Mouse (Mus musculus) cerebellum, adult 2 months (tissue): Measurements from ENCODE around the gene Fyn. TPM values are rescaled to one million over a fixed set of nuclear protein-coding genes. Genes with fewer than 3 reads are reported as not detected.

Source experiments
- DNase-seq, 2 experiments: peaks; one replicate each; pipeline ENCODE4 v3.0.0; 2021
- H3K27ac ChIP-seq: fragments of 200-500 bp; 2 replicates; pipeline ENCODE4 v1.5.1; 2012; ENCODE audit warnings: low read length, control low read depth, inconsistent platforms; ENCODE audit not compliant: insufficient read depth
- H3K27me3 ChIP-seq: fragments of 200-500 bp; 2 replicates; pipeline ENCODE4 v1.6.1; 2012; ENCODE audit warnings: inconsistent platforms, mild to moderate bottlenecking, low read length, moderate library complexity; ENCODE audit not compliant: control insufficient read depth, insufficient read depth
- H3K4me1 ChIP-seq: fragments of 200-500 bp; 2 replicates; pipeline ENCODE4 v1.6.1; 2011; ENCODE audit warnings: low read length; ENCODE audit not compliant: control insufficient read depth, insufficient read depth
- H3K4me3 ChIP-seq: fragments of 200-500 bp; replicated peaks from 2 replicates; pipeline ENCODE3; 2011; ENCODE audit warnings: mild to moderate bottlenecking, low read depth, low read length, control low read depth; ENCODE audit not compliant: insufficient read depth
- CTCF ChIP-seq: fragments of 200-500 bp; IDR thresholded peaks from 2 replicates; pipeline ENCODE4 v1.5.1; 2011; ENCODE audit warnings: low read depth, mild to moderate bottlenecking, control low read depth, low read length, moderate library complexity, borderline replicate concordance; ENCODE audit not compliant: insufficient read depth
- POLR2A ChIP-seq: fragments of 200-500 bp; IDR thresholded peaks from 2 replicates; pipeline ENCODE4 v1.6.1; 2011; ENCODE audit warnings: low read length, control low read depth, borderline replicate concordance; ENCODE audit not compliant: insufficient read depth
- WGBS: fragments of 180-500 bp; shearing (Covaris S2); methylation state at CpG from one replicate; pipeline ENCODE4 v1.1.7; 2018; 5-methylcytosine and 5-hydroxymethylcytosine counted together
- polyA plus RNA-seq: library from polyadenylated mRNA; depleted of rRNA; stranded (reverse); fragments of >200 nt; gene quantifications from 2 replicates; pipeline ENCODE4 v1.2.3, GENCODE M21; 2012

Fyn gene
- polyA plus RNA-seq, 1 experiment, result 104 TPM

DNA sequence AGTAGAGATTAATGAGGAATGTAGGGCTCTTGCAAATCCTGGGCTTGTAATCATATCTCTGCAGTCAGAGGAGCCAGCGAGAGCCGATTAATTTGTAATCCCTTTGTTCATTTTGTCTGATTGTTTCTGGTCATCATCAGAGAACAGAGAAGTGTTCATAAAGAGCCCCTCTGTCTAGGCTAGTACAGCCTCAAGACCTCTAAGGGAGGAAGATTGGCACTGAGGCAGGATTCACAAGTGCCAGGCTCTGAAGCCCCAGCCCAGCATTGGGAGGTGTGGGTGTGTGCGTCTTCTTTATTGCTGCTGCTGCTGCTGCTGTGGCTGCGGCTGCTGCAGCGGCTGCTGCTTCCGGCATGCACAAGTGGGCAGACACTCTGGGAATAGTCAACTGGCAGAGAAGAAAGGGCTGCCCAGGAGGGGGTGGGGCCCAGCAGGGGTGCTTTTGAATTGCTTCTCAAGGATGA, 183.7 kb downstream of the Fyn start:
- no peak overlapping the region; the same call in 1 of the 2 replicates for H3K27ac ChIP-seq
- peaks cover 8% of the 10 kb centered on the region for H3K4me1 ChIP-seq
- TF ChIP-seq POLR2A, result no peak
- TF ChIP-seq CTCF, result no peak
- 33% methylated on average over 6 of the region's 6 CpGs for WGBS
- no peaks in the 10 kb centered on the region for H3K27me3 ChIP-seq
- DNase-seq, result no peak
- no peak overlapping the region for H3K4me3 ChIP-seq

- Histone ChIP-seq H3K27ac (no peak overlapping the region), H3K4me3 (no peak overlapping the region), H3K4me1 (peaks cover 8% of the 10 kb centered on the region), H3K27me3 (no peaks in the 10 kb centered on the region)
- WGBS, result 67% methylated on average over 5 of the region's 5 CpGs
- TF ChIP-seq POLR2A (no peak), CTCF (no peak)
- no peak for DNase-seq
Measured at GRCm38 (mm10) chr10:39552903-39553302, 184.2 kb downstream of the Fyn start.

DNA sequence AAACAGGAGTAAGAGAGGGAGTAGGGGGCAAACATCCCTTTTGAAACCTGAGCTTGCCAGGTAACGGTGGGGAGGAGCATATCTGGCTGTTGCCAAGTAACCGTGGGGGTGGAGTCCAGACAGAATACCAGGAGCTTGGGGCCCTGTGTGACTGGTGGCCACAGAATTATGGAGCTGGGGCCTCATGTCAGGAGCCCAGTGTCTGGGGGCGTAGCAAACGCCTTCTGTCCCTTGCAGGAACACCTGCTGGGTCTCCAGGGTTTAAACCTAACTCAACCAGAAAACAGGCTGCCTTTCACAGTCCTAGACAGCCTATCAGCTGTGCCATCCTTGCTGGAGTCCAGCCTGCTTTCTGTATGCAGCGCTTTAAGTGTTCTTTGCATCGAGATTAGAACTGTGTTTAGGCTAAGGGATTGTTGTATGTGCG, 186.6 kb downstream of the Fyn start:
- no peaks in the 10 kb centered on the region for H3K27me3 ChIP-seq
- DNase-seq, result peak in 1 of 2 experiments; percentile 17
- 38% methylated on average over 7 of the region's 7 CpGs for WGBS
- no peak for TF ChIP-seq POLR2A
- TF ChIP-seq CTCF, result no peak
- H3K27ac ChIP-seq, result no peak overlapping the region
- no peak overlapping the region for H3K4me3 ChIP-seq
- H3K4me1 ChIP-seq, result peaks cover 8% of the 10 kb centered on the region

- Histone ChIP-seq H3K27ac (no peak overlapping the region), H3K27me3 (no peaks in the 10 kb centered on the region), H3K4me1 (peaks cover 8% of the 10 kb centered on the region), H3K4me3 (no peak overlapping the region)
- 70% methylated on average over 5 of the region's 5 CpGs for WGBS
- TF ChIP-seq POLR2A (no peak), CTCF (no peak)
- no peak for DNase-seq
Measured at GRCm38 (mm10) chr10:39555740-39556139, 187.1 kb downstream of the Fyn start.

GRCm38 (mm10) chr10:39557360-39557759, 188.7 kb downstream of the Fyn start:
- H3K27me3 ChIP-seq, result no peaks in the 10 kb centered on the region
- WGBS, result 58% methylated on average over 9 of the region's 9 CpGs
- no peak overlapping the region for H3K27ac ChIP-seq
- TF ChIP-seq CTCF (no peak), POLR2A (no peak)
- H3K4me1 ChIP-seq, result peaks cover 11% of the 10 kb centered on the region
- DNase-seq, result no peak
- H3K4me3 ChIP-seq, result no peak overlapping the region

GRCm38 (mm10) chr10:39557851-39558250, 189.2 kb downstream of the Fyn start:
- WGBS, result 82% methylated on average over 7 of the region's 7 CpGs

DNA sequence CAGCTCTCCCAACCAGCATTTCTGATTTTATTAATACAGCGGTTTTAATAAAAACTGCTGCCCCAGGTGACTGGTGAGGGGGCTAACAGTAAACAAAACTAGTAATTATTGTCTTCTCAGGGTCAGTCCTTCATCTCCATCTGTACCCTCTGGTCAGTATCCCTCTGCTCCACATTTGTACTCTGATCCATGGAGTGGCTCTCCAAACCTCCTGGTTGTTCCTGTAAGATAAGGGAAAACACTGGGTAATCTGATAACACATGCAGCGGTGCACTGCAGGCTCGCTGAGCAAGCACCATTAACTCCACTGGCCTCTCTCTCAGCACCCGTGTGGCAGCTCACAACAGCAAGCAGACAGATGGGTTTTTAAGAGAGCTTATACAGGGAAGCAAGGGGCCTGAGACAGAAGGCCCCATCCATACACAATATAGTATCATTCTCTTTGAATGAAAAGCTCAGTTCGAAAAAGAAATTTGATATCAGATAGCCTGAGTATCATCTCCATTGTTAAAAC, 189.9 kb downstream of the Fyn start:
- H3K4me1 ChIP-seq, result peaks cover 12% of the 10 kb centered on the region

More at GRCm38 (mm10) chr10:39557851-39558250, 189.2 kb downstream of the Fyn start:
- peaks cover 12% of the 10 kb centered on the region for H3K4me1 ChIP-seq
- no peaks in the 10 kb centered on the region for H3K27me3 ChIP-seq
- DNase-seq, result no peak
- TF ChIP-seq POLR2A, result no peak
- no peak for TF ChIP-seq CTCF
- no peak overlapping the region for H3K4me3 ChIP-seq
- no peak overlapping the region for H3K27ac ChIP-seq

DNA sequence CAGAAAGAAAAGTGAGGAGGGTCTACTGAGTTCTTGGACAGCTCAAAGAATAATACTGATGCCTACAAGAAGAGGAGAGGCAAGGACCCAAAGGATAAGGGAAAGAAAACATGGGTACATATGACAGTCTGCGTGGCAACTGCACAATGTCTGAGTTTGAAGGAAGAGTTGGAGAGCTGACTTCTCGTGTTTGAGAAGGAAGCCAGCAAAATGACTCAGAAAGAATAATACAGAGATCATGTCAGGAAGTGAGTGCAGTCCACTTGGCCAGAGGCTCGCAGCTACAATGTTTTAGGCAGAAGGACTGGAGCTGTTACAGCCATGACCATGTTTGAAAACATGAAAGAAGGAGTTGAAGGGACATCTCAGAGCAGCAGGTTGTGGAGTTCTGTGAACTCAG, 190.7 kb downstream of the Fyn start:
- peaks cover 12% of the 10 kb centered on the region for H3K4me1 ChIP-seq
- H3K27me3 ChIP-seq, result no peaks in the 10 kb centered on the region
- DNase-seq, result no peak
- H3K27ac ChIP-seq, result no peak overlapping the region
- H3K4me3 ChIP-seq, result no peak overlapping the region
- 65% methylated on average over 3 of the region's 3 CpGs for WGBS
- TF ChIP-seq POLR2A (no peak), CTCF (no peak)

More for the DNA sequence above, 189.9 kb downstream of the Fyn start:
- Histone ChIP-seq H3K4me3 (no peak overlapping the region), H3K27me3 (no peaks in the 10 kb centered on the region), H3K27ac (no peak overlapping the region)
- 61% methylated on average over 5 of the region's 5 CpGs for WGBS
- DNase-seq, result no peak
- no peak for TF ChIP-seq CTCF
- no peak for TF ChIP-seq POLR2A

DNA sequence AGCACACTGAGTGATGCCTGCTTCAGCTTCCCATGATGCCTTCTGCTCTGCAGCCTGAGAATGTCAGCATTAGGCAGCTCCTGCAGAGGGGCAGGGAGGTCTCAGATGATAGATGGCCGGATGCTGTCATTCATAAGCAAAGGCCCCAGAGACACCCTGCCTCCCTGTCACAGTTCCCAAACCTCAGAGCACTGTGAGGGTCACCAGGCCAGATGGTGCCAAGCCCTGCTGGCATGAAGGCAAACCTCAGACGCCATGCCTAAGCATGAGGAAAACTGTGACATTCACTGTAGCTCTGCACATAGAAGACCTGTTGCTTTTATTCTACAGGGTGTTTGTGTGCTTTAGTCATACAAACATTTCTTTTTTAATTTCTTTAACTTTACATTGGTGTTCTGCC, 193.7 kb downstream of the Fyn start:
- H3K27me3 ChIP-seq, result no peaks in the 10 kb centered on the region
- H3K4me3 ChIP-seq, result no peak overlapping the region
- TF ChIP-seq CTCF (no peak), POLR2A (no peak)
- peaks cover 4% of the 10 kb centered on the region; the same call in 1 of the 2 replicates for H3K4me1 ChIP-seq
- WGBS, result 29% methylated on average over 2 of the region's 2 CpGs
- DNase-seq, result peak in 1 of 2 experiments; percentile 43
- H3K27ac ChIP-seq, result no peak overlapping the region
